Mouse (Mus musculus) C2C12 (cell line): Measurements from ENCODE around the gene Fnip1.

Source experiments
- CEBPB ChIP-seq: IDR thresholded peaks from one replicate; pipeline ENCODE4 v1.6.1; 2011; ENCODE audit warnings: low read depth, mild to moderate bottlenecking, control low read depth, moderate library complexity
- CTCF ChIP-seq: IDR thresholded peaks from one replicate; pipeline ENCODE4 v1.5.1; 2011; ENCODE audit not compliant: control insufficient read depth, insufficient read depth, insufficient read length
- FOSL1 ChIP-seq: IDR thresholded peaks from one replicate; pipeline ENCODE4 v1.8.0; 2011; ENCODE audit warnings: mild to moderate bottlenecking, low read length; ENCODE audit not compliant: poor library complexity, insufficient read depth, severe bottlenecking
- MAX ChIP-seq: IDR thresholded peaks from one replicate; pipeline ENCODE4 v1.6.1; 2011; ENCODE audit warnings: mild to moderate bottlenecking, control low read depth
- MYOD1 ChIP-seq: IDR thresholded peaks from one replicate; pipeline ENCODE4 v1.6.1; 2011; ENCODE audit warnings: low read depth; ENCODE audit not compliant: control insufficient read depth, insufficient read length
- MYOG ChIP-seq: IDR thresholded peaks from one replicate; pipeline ENCODE4 v1.6.1; 2011; ENCODE audit not compliant: control insufficient read depth, insufficient read length; ENCODE audit errors: extremely low read depth
- USF1 ChIP-seq: IDR thresholded peaks from one replicate; pipeline ENCODE4 v1.6.1; 2011; ENCODE audit warnings: low read depth, mild to moderate bottlenecking, control low read depth, moderate library complexity

- TF ChIP-seq CTCF (no peak), MAX (no peak), USF1 (no peak), FOSL1 (no peak), MYOD1 (no peak), CEBPB (no peak), MYOG (no peak)
Observed at GRCm38 (mm10) chr11:54429224-54429623, 8.8 kb upstream of the Fnip1 start.
